Mouse (Mus musculus) neutrophil, adult 59 days (primary cell): ENCODE data around the gene Gm19410. TPM values are rescaled to one million over a fixed set of nuclear protein-coding genes. Genes with fewer than 3 reads are reported as not detected.

ENCODE experiments used
- total RNA-seq, 2 experiments: library from RNA; stranded (reverse); gene quantifications; 1 replicate in 1 of 2; 2 replicates in 1 of 2; pipeline ENCODE4 v1.2.4; 2023

The Gm19410 gene
- not detected for total RNA-seq

DNA sequence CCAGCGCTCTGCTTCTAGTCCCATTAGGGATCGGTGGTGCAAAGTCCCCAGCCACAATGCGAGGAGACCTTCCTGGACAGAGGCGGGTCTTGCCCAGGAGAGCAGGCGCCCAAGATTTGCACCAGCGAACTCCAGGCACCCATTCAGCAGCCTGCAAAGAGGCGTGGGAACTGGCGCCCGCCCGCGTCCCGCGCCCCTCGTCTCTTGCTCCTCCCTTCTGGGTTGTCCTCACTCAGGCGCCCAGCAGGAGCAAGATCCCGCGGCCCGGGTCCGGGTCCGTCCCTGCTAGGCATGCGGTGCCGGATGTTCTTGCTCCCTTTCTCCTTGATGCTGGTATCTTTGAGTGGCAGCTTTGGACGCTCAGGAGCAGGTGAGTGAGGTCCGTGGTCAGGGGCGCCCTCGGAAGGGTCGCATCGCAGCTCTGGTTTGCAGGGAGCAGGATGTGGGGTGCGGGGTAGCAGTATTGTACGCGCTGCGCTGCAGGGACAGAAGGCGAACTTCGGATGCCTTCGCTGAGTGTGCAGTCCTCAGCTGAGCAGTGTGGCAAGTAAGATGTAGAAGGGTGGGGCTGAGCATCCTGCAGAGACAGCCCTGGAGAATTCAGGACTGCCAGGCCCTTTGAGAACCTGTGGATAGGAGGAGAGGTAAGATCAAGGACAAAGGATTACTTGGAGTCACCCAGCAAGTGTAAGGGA, at the start of gene Gm19410:
Gene Gm19410 (plus strand): TSS at position 292 of the 695 bp plus-strand sequence.

